Mouse (Mus musculus) liver, adult 2 months (tissue): Measurements from ENCODE around the gene Cox8b. TPM values are rescaled to one million over a fixed set of nuclear protein-coding genes. Genes with fewer than 3 reads are reported as not detected.
A peak's percentile ranks its signal among the peaks of the same experiment; 100 is the strongest.

Experiments
- DNase-seq: peaks from one replicate; pipeline ENCODE4 v3.0.0-alpha.2; 2011; ENCODE audit warnings: low read depth, low spot score; ENCODE audit errors: extremely low read depth
- H3K27ac ChIP-seq: fragments of 200-500 bp; replicated peaks from 2 replicates; pipeline ENCODE4 v1.5.1; 2012; ENCODE audit warnings: low read depth, mild to moderate bottlenecking, control low read depth, inconsistent platforms, low read length; ENCODE audit not compliant: insufficient read depth
- H3K27me3 ChIP-seq: fragments of 200-500 bp; 2 replicates; pipeline ENCODE4 v1.6.1; 2012; ENCODE audit warnings: mild to moderate bottlenecking, moderate library complexity, low read length, inconsistent platforms; ENCODE audit not compliant: control insufficient read depth, insufficient read depth
- H3K36me3 ChIP-seq: fragments of 200-500 bp; 2 replicates; pipeline ENCODE4 v1.6.1; 2012; ENCODE audit warnings: low read length, inconsistent platforms; ENCODE audit not compliant: control insufficient read depth, insufficient read depth
- H3K4me1 ChIP-seq: fragments of 200-500 bp; 2 replicates; pipeline ENCODE4 v1.6.1; 2011; ENCODE audit warnings: low read length; ENCODE audit not compliant: control insufficient read depth, insufficient read depth
- H3K4me3 ChIP-seq: fragments of 200-500 bp; 2 replicates; pipeline ENCODE4 v1.5.1; 2011; ENCODE audit warnings: low read depth, mild to moderate bottlenecking, control low read depth, low read length, moderate library complexity; ENCODE audit not compliant: insufficient read depth
- H3K79me2 ChIP-seq: fragments of 200-500 bp; 2 replicates; pipeline ENCODE4 v1.6.1; 2012; ENCODE audit warnings: inconsistent platforms, mild to moderate bottlenecking, low read length, moderate library complexity; ENCODE audit not compliant: control insufficient read depth, insufficient read depth
- H3K9ac ChIP-seq: fragments of 200-500 bp; 2 replicates; pipeline ENCODE4 v1.6.1; 2012; ENCODE audit warnings: low read depth, mild to moderate bottlenecking, control low read depth, inconsistent platforms, low read length
- CTCF ChIP-seq: fragments of 200-500 bp; IDR thresholded peaks from 2 replicates; pipeline ENCODE4 v1.5.1; 2011; ENCODE audit warnings: low read depth, low read length, control low read depth
- POLR2A ChIP-seq: fragments of 200-500 bp; IDR thresholded peaks from 2 replicates; pipeline ENCODE4 v1.6.1; 2011; ENCODE audit warnings: low read length, control low read depth; ENCODE audit not compliant: insufficient read depth; ENCODE audit errors: extremely low read depth
- WGBS: fragments of 180-500 bp; shearing (Covaris S2); methylation state at CpG from one replicate; pipeline ENCODE4 v1.1.7; 2018; 5-methylcytosine and 5-hydroxymethylcytosine counted together
- polyA plus RNA-seq: library from polyadenylated mRNA; depleted of rRNA; stranded (reverse); fragments of >200 nt; gene quantifications from 2 replicates; pipeline ENCODE4 v1.2.3, GENCODE M21; 2012
- total RNA-seq: library from RNA; depleted of rRNA; stranded (reverse); fragments of >200 nt; gene quantifications from 2 replicates; pipeline ENCODE4 v1.2.3, GENCODE M21; 2014

Cox8b gene
- total and polyA plus RNA-seq, 2 experiments, result 0.55 TPM; not detected in 1

- peak; percentile 84 for DNase-seq
- Histone ChIP-seq H3K9ac (peak overlapping the region; percentile 70), H3K4me3 (peak overlapping the region; percentile 97), H3K4me1 (peaks cover 8% of the 10 kb centered on the region), H3K27ac (peak overlapping the region; percentile 99), H3K36me3 (peaks cover 18% of the 10 kb centered on the region), H3K79me2 (peaks cover 27% of the 10 kb centered on the region), H3K27me3 (no peaks in the 10 kb centered on the region)
- TF ChIP-seq POLR2A, result no peak
- TF ChIP-seq CTCF, result no peak
- WGBS, result 4% methylated on average over 8 of the region's 8 CpGs
Measured at GRCm38 (mm10) chr7:140880865-140881515, 19.3 kb downstream of the Cox8b start.

DNA sequence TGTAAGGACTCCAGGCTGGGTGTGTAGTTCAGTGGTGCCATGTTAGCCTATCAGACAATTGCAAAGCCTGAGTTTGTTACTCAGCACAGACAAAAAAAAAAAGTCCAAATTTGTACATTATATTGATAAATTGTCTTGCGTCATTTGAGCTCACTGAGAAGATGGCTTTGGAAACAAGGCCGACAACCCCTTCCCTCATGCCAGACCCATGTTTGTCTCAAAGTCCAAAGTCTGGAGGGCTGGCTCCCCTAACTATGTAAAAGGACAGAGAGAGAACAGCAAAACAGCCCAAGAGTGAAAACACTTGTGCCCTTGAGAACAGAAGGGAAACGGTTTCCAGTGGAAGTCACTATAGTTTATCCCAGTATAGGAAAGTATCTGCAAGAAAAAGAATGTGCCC lies 19.8 kb downstream of the Cox8b start:
- H3K27ac ChIP-seq, result peak overlapping the region; percentile 99
- peak; percentile 99 for DNase-seq
- H3K4me1 ChIP-seq, result peaks cover 8% of the 10 kb centered on the region
- peak overlapping the region; percentile 97; the same call in 1 of the 2 replicates for H3K4me3 ChIP-seq
- H3K79me2 ChIP-seq, result peaks cover 27% of the 10 kb centered on the region
- no peaks in the 10 kb centered on the region for H3K27me3 ChIP-seq
- TF ChIP-seq POLR2A, result no peak
- no peak for TF ChIP-seq CTCF
- H3K9ac ChIP-seq, result peak overlapping the region; percentile 60
- whole genome bisulfite sequencing, result 18% methylated on average over 3 of the region's 3 CpGs
- H3K36me3 ChIP-seq, result peaks cover 23% of the 10 kb centered on the region

DNA sequence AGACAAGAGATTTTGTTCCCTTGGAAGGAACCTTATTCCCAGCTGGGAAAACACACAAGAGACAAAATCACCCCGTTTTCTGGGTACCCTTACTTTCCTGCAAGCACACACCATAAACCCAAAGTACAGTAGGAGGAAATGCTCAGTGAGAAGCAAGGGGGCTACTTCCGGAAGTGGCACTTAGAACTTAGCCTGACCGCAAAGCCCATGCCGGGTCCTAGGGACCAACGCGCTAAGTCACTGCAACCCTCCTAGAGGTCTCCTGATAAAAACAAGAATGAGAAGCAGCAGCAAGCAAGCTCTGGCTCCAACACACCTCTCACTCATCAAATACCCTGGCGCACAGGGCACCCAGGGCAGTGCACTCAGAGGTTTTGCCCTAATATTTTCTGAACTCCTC lies 20.9 kb downstream of the Cox8b start:
- WGBS, result 42% methylated on average over 7 of the region's 7 CpGs
- peaks cover 26% of the 10 kb centered on the region for H3K36me3 ChIP-seq
- H3K27me3 ChIP-seq, result no peaks in the 10 kb centered on the region
- TF ChIP-seq CTCF (no peak), POLR2A (no peak)
- H3K9ac ChIP-seq, result peak overlapping the region; percentile 17
- peaks cover 8% of the 10 kb centered on the region for H3K4me1 ChIP-seq
- peaks cover 29% of the 10 kb centered on the region for H3K79me2 ChIP-seq
- peak overlapping the region; percentile 35 for H3K27ac ChIP-seq
- DNase-seq, result peak; percentile 53
- H3K4me3 ChIP-seq, result peak overlapping the region; percentile 45; the same call in 1 of the 2 replicates

- H3K4me1 ChIP-seq, result 0 out of 2 replicates have a peak, but pooled peaks cover 4% of the 10 kb centered on the region
- TF ChIP-seq CTCF, result no peak
- no peak for TF ChIP-seq POLR2A
- DNase-seq, result no peak
Measured at GRCm38 (mm10) chr7:140877364-140877763, 22.9 kb downstream of the Cox8b start.

DNA sequence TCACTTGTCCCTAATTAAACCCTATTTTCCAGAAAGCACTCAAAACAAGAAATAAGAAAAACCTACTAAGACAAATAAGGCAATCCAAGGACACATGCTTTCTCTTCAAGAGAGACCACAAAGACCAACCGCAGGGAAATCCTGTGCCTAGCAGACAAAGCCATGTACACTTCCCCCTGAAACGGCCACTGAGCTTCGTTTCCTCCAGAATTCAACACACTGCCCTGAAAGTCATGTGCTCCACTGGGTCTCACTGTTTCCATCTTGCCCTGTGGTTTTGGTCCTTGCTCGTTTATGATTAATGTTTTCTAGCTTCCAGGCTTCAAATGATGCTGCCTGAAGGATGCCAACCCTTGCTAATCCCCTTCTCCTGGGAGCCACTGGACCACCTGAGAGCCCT lies 26.0 kb downstream of the Cox8b start:
- H3K27ac ChIP-seq, result no peak overlapping the region
- WGBS, result 81% methylated on average over 4 of the region's 4 CpGs
- no peak for DNase-seq
- TF ChIP-seq POLR2A (no peak), CTCF (no peak)
- peaks cover 26% of the 10 kb centered on the region for H3K79me2 ChIP-seq
- no peak overlapping the region for H3K9ac ChIP-seq
- peaks cover 63% of the 10 kb centered on the region for H3K36me3 ChIP-seq
- no peak overlapping the region for H3K4me3 ChIP-seq
- H3K27me3 ChIP-seq, result no peaks in the 10 kb centered on the region
- H3K4me1 ChIP-seq, result 0 out of 2 replicates have a peak, but pooled peaks cover 4% of the 10 kb centered on the region

More at GRCm38 (mm10) chr7:140877364-140877763, 22.9 kb downstream of the Cox8b start:
- Histone ChIP-seq H3K4me3 (no peak overlapping the region), H3K27ac (no peak overlapping the region), H3K9ac (no peak overlapping the region), H3K27me3 (no peaks in the 10 kb centered on the region), H3K79me2 (peaks cover 26% of the 10 kb centered on the region), H3K36me3 (peaks cover 40% of the 10 kb centered on the region)
- WGBS, result 93% methylated on average over 6 of the region's 6 CpGs

DNA sequence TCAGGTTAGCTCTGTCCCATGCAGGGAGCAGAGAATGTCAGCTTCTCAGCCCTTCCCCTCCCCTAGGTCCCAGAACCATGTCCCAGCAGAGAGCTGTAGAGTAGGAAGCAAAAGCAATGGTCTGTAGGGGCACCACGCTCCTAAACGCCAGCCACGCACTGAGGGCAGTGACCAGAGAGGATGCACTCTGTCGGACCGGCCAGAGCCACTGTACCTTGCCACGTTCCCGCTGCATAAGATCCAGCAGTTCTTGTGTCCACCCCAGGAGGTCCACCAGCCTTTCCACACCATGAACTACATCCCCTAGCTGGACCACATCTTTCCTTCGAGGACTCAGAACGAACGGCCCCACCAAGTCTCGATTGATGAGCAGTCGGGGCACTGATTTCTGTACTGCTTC lies 35.5 kb downstream of the Cox8b start:
- H3K9ac ChIP-seq, result no peak overlapping the region
- no peak for DNase-seq
- no peaks in the 10 kb centered on the region for H3K4me1 ChIP-seq
- H3K79me2 ChIP-seq, result no peaks in the 10 kb centered on the region
- no peak for TF ChIP-seq POLR2A
- no peak for TF ChIP-seq CTCF
- no peak overlapping the region for H3K4me3 ChIP-seq
- peaks cover 52% of the 10 kb centered on the region for H3K36me3 ChIP-seq
- no peaks in the 10 kb centered on the region for H3K27me3 ChIP-seq
- WGBS, result 88% methylated on average over 12 of the region's 12 CpGs
- H3K27ac ChIP-seq, result no peak overlapping the region
